Mouse (Mus musculus) left cerebral cortex, adult 11 months (tissue): ENCODE measurements around the gene Tff2.

Source experiments
- DNase-seq: peaks from one replicate; pipeline ENCODE4 v3.0.0; 2022; ENCODE audit warnings: low spot score

Tff2 gene

DNA sequence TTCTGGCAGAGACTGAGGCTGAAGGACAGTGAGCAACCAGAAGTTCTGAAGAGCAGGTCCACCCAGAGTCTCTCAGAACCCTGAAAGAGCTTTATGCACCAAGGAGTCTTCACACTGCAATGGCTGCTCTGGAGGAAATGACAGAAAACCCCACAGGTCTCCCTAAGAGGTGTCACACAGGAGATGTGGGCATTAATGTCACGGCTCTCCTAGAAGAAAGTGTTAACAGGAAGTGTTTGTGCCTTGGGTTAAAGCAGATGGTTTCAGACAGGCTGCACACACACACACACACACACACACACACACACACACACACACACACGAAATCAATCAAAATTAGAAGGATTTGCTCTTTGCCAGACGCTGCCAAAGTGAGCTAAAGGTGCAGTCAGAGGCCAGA lies 7.8 kb downstream of the Tff2 start:
- DNase-seq = no peak

DNA sequence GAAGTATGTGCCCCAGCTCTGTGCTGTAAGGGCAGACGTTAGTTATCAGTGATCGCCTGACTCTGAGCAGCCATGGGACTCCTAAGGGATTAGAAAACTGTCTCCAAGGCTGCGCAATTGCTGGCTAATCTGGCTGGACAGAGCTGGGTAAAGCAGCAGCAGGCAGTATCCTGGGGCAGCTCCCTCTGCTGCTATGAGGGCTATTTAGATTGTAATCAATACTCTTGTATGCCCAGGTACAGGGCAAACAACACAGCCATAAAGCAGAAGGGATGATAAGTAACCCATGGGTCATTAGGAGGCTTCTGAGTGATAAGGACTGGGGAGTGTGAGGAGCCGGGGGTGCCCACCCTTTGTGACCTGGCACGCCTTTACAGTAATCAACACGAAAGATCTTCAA lies 9.2 kb downstream of the Tff2 start:
- no peak for DNase-seq

DNA sequence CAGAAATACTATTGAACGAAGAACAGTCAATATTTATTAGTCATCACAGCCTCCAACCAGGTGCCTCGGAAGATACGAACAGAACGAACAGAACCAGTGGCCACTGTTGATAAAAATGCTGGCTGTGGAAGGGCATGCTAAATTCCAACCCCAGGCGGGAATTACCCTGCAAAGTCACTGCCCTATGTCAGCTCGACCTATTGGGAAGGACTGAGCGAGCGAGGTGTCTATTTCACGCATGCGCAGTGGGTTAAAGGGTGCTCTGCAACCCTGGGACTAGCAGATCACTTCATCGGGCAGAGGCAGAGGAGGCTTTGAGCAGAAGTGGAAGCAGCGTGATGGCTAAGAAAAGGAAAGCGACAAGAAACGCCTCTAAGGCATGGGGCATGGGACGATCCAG lies 10.3 kb downstream of the Tff2 start:
- no peak for DNase-seq

DNA sequence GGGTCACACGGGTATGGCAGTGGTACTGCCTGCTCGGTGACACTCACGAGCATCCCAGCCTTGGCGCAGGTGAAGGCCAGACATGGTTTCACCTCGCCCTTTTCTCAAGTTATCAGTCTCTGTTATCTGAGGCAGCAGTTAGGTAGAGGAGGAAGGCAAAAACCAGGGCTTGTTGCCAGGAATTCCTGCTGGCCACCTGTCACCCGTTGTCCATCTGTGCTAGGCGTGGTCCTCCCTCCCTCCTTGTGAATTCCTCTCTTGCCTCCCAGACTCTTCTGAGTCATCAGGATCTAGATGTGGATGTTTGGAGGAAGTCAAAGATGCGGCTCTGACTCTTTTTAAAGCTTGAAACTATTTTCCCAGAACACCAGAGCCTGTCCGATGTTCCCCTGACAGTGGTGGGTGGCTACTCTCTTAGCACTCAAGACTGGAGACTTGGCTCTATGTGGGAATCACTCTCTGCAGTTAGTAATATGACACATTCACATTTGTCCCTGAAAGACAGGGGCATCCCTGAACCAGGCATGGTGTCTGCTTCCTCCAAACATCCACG lies 12.7 kb downstream of the Tff2 start:
- DNase-seq = no peak

DNA sequence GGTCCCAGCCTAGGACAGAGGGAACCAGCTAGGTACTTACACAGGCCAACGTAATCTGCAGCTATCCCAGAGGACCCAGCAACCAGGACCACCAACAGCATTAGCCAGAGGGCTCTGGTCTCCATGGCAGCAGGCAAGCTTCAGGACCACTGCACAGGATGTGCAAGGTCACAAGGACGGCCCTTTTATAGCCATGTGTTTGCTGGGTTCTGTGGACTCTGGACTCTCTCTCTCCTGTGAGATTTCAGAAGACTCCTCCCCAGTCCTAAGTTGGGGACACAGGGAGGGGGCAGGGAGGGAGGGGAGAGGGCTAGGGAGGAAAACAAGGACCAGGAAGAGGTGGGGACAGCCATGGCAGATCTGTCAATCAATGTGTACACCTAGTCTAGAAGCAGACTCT lies 14.6 kb downstream of the Tff2 start, which contains the start of gene Tff3:
TSS of gene Tff3 (minus strand) at position 195 of the 400 bp plus-strand sequence.
- no peak for DNase-seq

DNA sequence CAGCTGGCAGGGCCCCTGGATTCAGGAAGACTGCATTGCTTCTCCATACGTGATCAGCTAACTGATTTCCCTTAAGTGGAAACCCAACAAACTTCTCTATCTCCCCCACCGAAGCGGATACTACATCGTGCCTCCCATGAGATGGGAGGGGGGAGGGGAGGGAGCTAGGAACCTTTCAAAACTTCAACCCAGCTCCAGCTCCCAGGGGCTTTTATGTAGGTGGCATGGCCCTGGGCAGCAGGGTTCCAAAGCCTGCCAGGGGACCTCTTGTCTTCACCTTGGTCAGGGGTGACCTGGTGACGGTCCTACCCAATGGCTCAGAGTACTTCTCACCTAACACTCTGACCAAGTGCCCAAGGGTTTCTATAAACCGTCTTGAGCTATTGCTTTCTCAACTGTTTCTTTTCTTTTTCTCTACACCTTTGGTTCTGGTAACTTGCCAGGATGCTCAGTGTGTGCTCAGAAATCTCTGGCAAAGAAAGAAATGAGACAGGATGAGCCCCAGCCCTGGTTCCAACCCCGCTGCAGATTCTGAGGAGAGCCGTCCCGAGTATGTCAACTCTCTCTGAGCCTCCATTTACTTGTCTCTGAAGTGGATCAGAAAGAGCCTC lies 15.3 kb downstream of the Tff2 start:
- DNase-seq = no peak

DNA sequence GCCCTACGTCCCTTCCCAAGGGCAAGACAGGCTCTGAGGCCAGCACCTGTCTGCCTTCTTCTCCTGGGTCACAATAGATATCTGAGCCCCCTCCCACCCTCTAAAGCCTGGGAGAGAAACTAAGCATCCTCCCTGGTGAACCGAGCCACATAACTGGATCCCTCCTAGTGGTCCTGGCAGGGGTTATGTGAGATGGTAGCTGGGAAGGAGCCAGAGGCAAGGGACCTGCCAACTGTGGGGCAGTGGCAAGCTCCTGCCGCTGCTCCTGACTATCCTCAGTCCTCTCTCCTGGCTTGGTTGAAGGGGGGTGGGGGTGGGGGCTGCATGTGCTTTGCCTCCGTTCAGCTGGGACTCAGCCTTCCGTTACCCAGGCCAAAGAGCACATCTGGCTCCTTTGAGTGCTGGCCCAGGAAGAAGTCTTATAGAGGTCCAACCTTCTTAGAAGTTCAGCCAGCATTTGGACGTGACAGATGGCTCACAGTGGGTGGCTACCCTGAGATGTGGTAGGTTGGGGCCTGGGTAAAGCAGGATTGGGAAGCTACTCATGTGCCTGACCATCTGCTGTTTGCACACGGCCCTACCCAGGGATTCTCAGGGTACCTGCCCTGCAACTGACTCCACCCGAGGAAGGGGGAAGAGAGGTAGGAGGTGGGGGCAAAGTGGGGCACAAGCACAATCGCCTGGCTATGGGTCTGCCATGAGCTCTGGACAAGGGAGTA lies 18.4 kb downstream of the Tff2 start:
- DNase-seq = no peak

DNA sequence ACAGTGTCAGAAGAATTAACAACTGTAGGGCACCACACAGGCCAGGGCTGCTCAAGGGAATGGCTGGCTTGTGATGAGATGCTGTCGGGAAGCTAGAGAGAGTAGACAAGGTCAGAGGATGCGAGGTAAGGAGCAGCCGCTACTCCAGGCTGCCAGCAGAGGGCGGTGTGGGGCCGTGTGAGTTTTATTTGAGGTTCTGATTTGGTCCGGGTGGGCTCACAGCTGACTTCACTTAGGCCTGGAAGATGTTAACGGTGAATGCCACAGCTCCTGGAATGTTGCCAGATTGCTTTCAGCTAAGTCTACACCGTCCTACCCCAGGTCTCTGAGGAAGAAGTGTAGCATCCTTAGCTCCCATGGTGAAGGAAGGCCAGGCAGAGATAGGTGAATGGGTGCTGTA lies 22.1 kb downstream of the Tff2 start:
- no peak for DNase-seq

DNA sequence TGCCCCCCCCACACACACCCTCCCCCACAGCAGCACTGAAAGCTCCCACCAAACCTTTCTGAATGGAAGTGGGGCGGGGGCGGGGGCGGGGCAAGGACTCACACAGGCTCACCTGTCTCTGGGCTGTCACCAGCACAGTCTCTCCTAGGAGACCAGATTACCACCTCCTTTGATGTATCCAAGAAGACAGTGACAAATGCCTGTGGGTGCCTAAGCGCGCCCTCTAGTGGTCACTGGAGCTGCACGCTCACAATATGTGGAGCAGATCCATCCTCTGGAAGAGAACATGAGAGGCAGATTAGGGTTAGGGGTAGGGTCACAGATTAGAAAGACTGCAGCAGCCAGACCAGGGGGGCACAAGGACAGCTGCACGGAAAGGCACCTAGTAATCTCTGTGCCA lies 24.7 kb downstream of the Tff2 start:
- peak; percentile 81 for DNase-seq

DNA sequence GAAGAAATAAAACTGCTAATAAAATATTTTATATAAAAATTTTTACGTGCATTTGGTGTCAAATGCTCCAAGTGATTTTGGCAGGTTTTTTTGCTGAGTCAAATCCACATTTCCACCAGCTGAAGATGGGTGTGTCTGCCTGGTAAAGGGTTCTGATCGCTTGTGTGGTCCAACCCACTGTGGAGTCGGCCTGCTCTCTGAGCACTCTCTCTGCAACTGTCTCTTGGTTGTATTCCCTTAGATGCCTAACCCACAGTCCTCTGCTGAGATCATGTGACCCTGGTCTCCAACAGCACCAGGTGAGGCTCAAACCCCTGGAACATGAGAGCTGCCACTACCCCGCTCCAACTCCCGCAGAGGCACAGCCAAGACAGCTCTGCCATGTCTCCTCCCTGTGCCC lies 26.1 kb downstream of the Tff2 start:
- no peak for DNase-seq

DNA sequence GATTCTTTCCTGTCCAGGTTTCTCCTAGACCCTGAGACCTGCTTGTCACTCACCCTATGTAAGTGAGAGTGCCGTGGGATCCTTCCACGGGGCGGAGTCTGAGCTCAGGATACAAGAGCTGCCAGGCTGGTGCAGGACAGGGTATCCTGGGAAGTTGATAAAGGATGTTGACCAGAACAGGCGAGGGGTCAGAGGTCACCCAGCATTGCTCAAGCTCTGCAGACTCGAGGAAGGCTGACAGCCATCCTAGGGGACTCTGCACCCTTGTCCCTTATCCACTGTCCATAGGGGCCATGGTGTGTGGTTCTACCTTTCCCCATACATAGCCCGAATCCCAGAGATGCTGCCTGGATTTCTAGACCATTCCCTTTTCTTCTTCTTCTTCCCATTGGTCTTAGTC lies 28.0 kb downstream of the Tff2 start:
- no peak for DNase-seq

DNA sequence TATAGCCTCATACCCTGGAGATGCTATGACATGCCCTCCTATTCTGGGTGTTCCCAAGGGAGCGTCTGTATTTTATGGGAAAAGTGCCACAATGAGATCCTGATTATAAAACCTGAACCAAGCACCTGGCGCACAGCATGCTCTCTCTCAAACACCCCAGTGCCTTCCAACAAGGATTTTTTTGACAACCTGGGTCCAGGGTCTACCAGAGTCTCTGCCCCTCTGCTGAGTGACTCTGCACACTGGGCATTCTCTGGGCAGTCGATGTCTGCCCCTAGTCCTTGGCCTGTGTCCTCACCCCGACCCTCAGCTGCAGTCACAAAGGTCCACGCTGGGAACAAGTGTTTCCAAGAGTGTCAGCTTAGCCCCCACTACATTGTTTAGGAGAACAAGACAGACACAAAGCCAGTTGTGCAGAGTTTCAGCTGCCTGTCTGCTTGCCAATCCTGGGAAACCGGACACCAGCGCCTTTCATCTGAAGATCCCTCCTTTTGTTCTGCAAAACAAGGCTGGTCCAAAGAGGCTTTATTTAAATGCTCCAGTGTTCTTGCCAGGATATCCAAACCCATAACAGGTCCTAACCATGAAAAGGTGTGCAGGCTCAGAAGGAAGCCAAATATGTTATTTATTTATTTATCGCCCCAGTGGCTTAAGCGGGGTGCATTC lies 30.8 kb downstream of the Tff2 start:
- no peak for DNase-seq

DNA sequence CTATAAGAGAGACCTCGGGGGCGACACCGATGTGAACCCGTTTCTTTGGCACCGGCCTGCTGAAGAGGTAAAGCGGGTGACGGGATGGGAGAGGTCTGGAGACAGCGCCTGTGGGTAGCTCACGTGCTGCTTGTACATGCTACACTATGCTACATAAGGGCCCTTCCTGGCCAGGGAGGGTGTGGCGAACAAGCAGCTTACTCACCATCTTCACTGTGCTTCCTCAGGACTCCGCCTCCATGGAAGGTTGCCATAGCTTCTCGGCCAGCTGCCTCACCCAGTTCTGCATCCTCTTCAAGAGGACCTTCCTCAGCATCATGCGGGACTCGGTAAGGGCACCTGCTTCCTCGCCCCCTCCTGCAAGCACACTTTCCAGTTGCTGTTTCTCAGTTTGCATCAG lies 35.7 kb downstream of the Tff2 start:
- no peak for DNase-seq

DNA sequence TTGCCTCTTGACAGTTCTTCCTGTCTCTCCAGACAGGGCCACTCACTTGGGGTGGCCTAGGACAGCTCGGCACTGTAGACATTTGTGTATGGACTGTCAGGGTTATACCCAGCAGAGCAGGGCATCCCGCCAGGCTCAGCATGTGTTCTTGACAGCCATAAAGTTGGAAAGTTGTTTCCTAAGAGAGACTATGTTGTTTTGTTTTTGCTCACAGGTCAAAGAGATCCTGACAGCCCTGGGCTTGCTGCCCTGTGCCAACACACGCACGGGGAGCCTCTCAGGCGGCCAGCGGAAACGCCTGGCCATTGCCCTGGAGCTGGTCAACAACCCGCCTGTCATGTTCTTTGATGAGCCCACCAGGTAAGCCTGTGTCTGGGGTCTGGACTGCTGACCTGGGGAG lies 40.3 kb downstream of the Tff2 start:
- no peak for DNase-seq

DNA sequence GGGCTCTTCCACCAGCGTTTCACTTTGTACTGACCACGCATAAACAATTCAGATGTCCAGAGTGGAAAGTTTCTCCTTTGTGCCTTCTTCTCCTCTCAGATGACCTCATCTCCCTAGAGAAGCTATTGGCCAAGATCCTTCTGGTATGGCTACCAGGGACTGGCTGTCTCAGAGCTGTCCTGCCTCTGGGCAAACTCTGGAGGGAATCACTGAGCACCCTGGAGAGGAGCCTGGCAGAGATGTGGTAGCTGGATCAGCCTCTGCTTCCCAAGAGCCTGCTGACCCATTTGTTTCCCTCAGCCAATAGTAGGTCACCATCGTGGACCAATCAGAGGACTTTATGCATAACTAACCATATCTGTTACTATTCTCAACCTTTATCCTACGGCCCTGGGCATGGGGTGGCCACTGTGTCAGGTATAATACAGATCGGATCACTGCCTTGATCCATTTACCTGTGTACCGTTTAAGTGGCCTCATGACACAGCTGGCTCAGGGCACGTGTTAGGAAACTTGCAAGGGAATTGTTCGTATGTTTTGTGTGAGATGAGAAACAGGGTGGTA lies 41.0 kb downstream of the Tff2 start:
- no peak for DNase-seq

DNA sequence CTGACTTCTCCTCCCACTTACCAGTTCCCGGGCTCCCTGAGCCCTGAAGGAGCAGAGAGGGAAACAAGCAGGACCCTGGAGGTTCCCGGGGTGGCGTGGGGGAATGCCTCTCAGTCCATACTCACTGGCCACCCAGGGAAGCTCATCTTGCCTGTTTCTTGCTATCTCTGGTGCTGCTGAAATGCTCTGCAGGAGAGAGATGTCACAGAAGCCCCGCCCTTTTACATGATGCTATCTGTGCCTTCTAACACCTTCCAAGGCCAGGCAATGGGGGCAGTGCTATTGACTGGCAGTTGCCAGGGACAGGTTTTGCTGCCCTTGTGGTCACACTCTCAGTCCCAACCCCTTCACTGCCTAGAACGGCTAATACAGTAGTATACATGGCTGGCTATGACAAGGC lies 45.3 kb downstream of the Tff2 start:
- no peak for DNase-seq

DNA sequence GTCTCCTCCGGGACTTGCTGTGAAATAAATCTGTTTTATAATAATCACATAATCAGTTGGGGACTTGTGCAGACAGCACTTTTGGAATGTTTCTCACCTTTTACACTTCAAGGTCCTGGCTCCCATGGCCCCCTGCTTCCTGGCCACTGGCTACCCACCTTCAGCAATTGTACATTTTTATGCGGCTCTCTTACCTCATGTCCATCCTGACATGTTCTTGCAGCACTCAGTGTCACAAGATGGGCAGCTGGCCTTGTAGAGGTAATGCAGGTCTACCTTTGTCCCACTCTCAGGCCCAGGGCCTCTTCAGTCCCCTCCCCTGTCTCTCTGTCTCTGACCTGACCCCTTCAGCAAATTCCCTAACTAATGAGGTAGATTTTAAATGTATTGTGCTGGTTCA lies 47.2 kb downstream of the Tff2 start:
- no peak for DNase-seq

DNA sequence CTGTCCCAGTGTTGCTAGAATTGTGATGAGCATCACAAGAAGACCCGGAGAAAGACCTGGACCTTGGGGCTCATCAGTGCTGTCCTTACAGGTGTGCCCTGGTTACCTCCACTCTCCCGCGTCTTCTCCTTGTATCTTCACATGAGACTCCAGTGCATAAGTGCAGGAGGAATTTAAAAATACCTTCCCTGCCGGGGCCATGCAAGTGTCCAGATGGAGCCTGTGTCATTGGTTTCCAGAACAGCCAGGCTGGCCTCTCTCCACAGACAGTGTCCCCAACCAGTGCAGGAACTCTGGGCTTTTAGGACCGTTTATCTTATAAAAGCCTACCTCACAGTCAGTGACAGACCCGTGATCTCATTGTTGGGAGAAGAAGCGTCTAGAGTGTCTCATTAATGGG lies 48.5 kb downstream of the Tff2 start:
- DNase-seq = no peak

DNA sequence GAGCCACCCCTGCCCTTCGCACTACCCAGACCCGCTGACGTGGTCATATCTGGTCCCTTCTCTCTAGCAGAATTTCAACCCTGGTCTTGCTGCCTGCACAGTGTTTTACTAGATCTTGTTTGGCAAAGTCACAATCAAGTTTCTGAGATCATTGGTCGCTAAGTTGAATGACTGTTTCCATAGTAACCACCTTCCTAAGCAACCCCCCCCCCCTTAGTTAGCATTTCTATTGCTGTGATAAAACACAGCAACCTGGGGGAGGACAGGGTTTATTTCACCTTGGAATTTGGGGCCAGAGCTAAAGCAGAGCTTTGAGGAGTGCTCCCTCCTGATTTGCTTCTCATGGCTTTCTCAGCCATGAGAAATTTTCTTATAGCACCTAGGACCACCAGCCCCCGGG lies 49.3 kb downstream of the Tff2 start:
- DNase-seq = no peak
